Mouse (Mus musculus) retina, embryonic 14.5 days (tissue): Measurements from ENCODE around the gene C2cd5.

Experiments used
- DNase-seq: peaks from one replicate; pipeline ENCODE4 v3.0.0-alpha.2; 2015; ENCODE audit warnings: low spot score

C2cd5 gene

GRCm38 (mm10) chr6:142977221-142977620, 122.7 kb downstream of the C2cd5 start:
- DNase-seq = no peak

GRCm38 (mm10) chr6:142973289-142973688, 126.7 kb downstream of the C2cd5 start:
- DNase-seq = no peak

- no peak for DNase-seq
These were observed 127.7 kb downstream of the C2cd5 start for GRCm38 (mm10) chr6:142972205-142972604.

- no peak for DNase-seq
These were observed 132.5 kb downstream of the C2cd5 start for GRCm38 (mm10) chr6:142967407-142967806.

GRCm38 (mm10) chr6:142964531-142965385, 135.2 kb downstream of the C2cd5 start:
- DNase-seq = peak; percentile 89

GRCm38 (mm10) chr6:142964076-142964530, 135.8 kb downstream of the C2cd5 start, which contains the start of gene St8sia1:
St8sia1 (minus strand) TSS chr6:142964452.
- peak; percentile 72 for DNase-seq

- DNase-seq = peak; percentile 50
These were observed 136.4 kb downstream of the C2cd5 start for GRCm38 (mm10) chr6:142963480-142964075.

- DNase-seq = no peak
These were observed 137.1 kb downstream of the C2cd5 start for GRCm38 (mm10) chr6:142962881-142963280.

GRCm38 (mm10) chr6:142962476-142962875, 137.5 kb downstream of the C2cd5 start:
- peak; percentile 45 for DNase-seq

GRCm38 (mm10) chr6:142961721-142962455, 138.1 kb downstream of the C2cd5 start:
- no peak for DNase-seq
